Mouse (Mus musculus) stomach, postnatal 0 days (tissue): ENCODE measurements around the gene Kif19a. TPM values are rescaled to one million over a fixed set of nuclear protein-coding genes. Genes with fewer than 3 reads are reported as not detected.
A peak's percentile ranks its signal among the peaks of the same experiment; 100 is the strongest.

Source experiments
- ATAC-seq: fragments of 200-750 bp; cut with Nextera tagmentation; 2 replicates; pipeline ENCODE4 v1.8.0; 2017; ENCODE audit not compliant: low FRiP score, low TSS enrichment
- DNase-seq: peaks from one replicate; pipeline ENCODE4 v3.0.0-alpha.2; 2016; ENCODE audit warnings: low spot score
- H3K27ac ChIP-seq: fragments of 300-500 bp; sonication (generic); replicated peaks from 2 replicates; pipeline ENCODE4 v1.5.1; 2014; ENCODE audit warnings: mild to moderate bottlenecking, control low read depth
- H3K27me3 ChIP-seq: fragments of 300-500 bp; sonication (generic); 2 replicates; pipeline ENCODE4 v1.6.1; 2014; ENCODE audit warnings: low read length; ENCODE audit not compliant: control insufficient read depth, insufficient read depth
- H3K36me3 ChIP-seq: fragments of 300-500 bp; sonication (generic); 2 replicates; pipeline ENCODE4 v1.6.1; 2014; ENCODE audit warnings: low read length, mixed read lengths; ENCODE audit not compliant: control insufficient read depth, insufficient read depth
- H3K4me1 ChIP-seq: fragments of 300-500 bp; sonication (generic); replicated peaks from 2 replicates; pipeline ENCODE4 v1.6.1; 2014; ENCODE audit warnings: antibody characterized with exemption; ENCODE audit not compliant: control insufficient read depth, insufficient read depth
- H3K4me2 ChIP-seq: fragments of 300-500 bp; sonication (generic); replicated peaks from 2 replicates; pipeline ENCODE4 v1.6.1; 2014; ENCODE audit warnings: low read depth, mild to moderate bottlenecking, control low read depth, moderate library complexity
- H3K4me3 ChIP-seq: fragments of 300-500 bp; sonication (generic); 2 replicates; pipeline ENCODE4 v1.5.1; 2014; ENCODE audit warnings: low read depth, low read length, control low read depth
- H3K9ac ChIP-seq: fragments of 300-500 bp; sonication (generic); 2 replicates; pipeline ENCODE4 v1.6.1; 2014; ENCODE audit warnings: mild to moderate bottlenecking, low read length, control low read depth, mixed read lengths
- H3K9me3 ChIP-seq: fragments of 300-500 bp; sonication (generic); 2 replicates; pipeline ENCODE4 v1.6.1; 2016; ENCODE audit warnings: low read length; ENCODE audit not compliant: control insufficient read depth
- CTCF ChIP-seq: IDR thresholded peaks from 2 replicates; pipeline ENCODE4 v1.5.1; 2016; ENCODE audit warnings: antibody characterized with exemption, low read depth, mild to moderate bottlenecking, moderate library complexity
- EP300 ChIP-seq: optimal IDR thresholded peaks from 2 replicates; pipeline ENCODE3; 2016; ENCODE audit warnings: antibody characterized with exemption
- WGBS: fragments of 180-500 bp; shearing (Covaris S2); extraction: QIAGEN DNeasy Blood & Tissue Kit; methylation state at CpG from one replicate; pipeline ENCODE4 v1.1.7; 2014; 5-methylcytosine and 5-hydroxymethylcytosine counted together
- polyA plus RNA-seq: library from polyadenylated mRNA; unstranded; fragments of >200 nt; fragmentation: Nextera tagmentation; extraction: Ambion mirVana; gene quantifications from 2 replicates; pipeline ENCODE4 v1.2.1, GENCODE M21; 2015

Gene Kif19a
- polyA plus RNA-seq, 1 experiment from 2014 or later, result 0.58 TPM

GRCm38 (mm10) chr11:114795231-114795746 is 30.1 kb downstream of the Kif19a start:
- WGBS, result 0% methylated on average over 7 of the region's 7 CpGs
- peak overlapping the region; percentile 34 for H3K4me3 ChIP-seq
- H3K4me2 ChIP-seq, result peak overlapping the region; percentile 51
- no peaks in the 10 kb centered on the region for H3K9me3 ChIP-seq
- peaks cover 11% of the 10 kb centered on the region for H3K27me3 ChIP-seq
- no peaks in the 10 kb centered on the region for H3K36me3 ChIP-seq
- H3K9ac ChIP-seq, result peak overlapping the region; percentile 23; the same call in 1 of the 2 replicates
- TF ChIP-seq EP300 (no peak), CTCF (peak; percentile 59)
- ATAC-seq (peak; percentile 44; the same call in 1 of the 2 replicates), DNase-seq (peak; percentile 61)
- no peak overlapping the region for H3K27ac ChIP-seq
- no peaks in the 10 kb centered on the region; the same call in 1 of the 2 replicates for H3K4me1 ChIP-seq

- Histone ChIP-seq H3K4me2 (peak within 1 kb of the TSS; percentile 51), H3K9ac (peak within 1 kb of the TSS; percentile 23; the same call in 1 of the 2 replicates), H3K27ac (no peak within 1 kb of the TSS), H3K36me3 (no peaks in the 10 kb centered on the region), H3K4me3 (peak within 1 kb of the TSS; percentile 34), H3K27me3 (peaks cover 11% of the 10 kb centered on the region), H3K4me1 (no peaks in the 10 kb centered on the region; the same call in 1 of the 2 replicates), H3K9me3 (no peaks in the 10 kb centered on the region)
- ATAC-seq (no peak), DNase-seq (no peak)
- no peak for TF ChIP-seq CTCF
- no peak for TF ChIP-seq EP300
- 30% methylated on average over 4 of the region's 4 CpGs for WGBS
These were observed 30.7 kb downstream of the Kif19a start, which contains the start of gene Btbd17 for GRCm38 (mm10) chr11:114795848-114796322. Gene Btbd17, minus strand, starts transcription at chr11:114795945.

GRCm38 (mm10) chr11:114797176-114797575 is 32.0 kb downstream of the Kif19a start:
- H3K9me3 ChIP-seq, result no peaks in the 10 kb centered on the region
- 82% methylated on average over 7 of the region's 7 CpGs for WGBS
- no peak for ATAC-seq

GRCm38 (mm10) chr11:114797981-114798380 is 32.8 kb downstream of the Kif19a start:
- no peaks in the 10 kb centered on the region for H3K9me3 ChIP-seq
- H3K27me3 ChIP-seq, result no peaks in the 10 kb centered on the region; the same call in 1 of the 2 replicates
- H3K4me1 ChIP-seq, result no peaks in the 10 kb centered on the region
- no peak for TF ChIP-seq CTCF
- TF ChIP-seq EP300, result no peak
- ATAC-seq (no peak), DNase-seq (no peak)
- no peak overlapping the region for H3K9ac ChIP-seq
- H3K27ac ChIP-seq, result no peak overlapping the region
- H3K36me3 ChIP-seq, result no peaks in the 10 kb centered on the region
- no peak overlapping the region for H3K4me2 ChIP-seq
- H3K4me3 ChIP-seq, result no peak overlapping the region
- 76% methylated on average over 3 of the region's 3 CpGs for WGBS

More at GRCm38 (mm10) chr11:114797176-114797575, 32.0 kb downstream of the Kif19a start:
- DNase-seq, result no peak
- Histone ChIP-seq H3K4me1 (no peaks in the 10 kb centered on the region), H3K4me3 (no peak overlapping the region), H3K4me2 (no peak overlapping the region), H3K36me3 (no peaks in the 10 kb centered on the region), H3K9ac (no peak overlapping the region), H3K27ac (no peak overlapping the region), H3K27me3 (peaks cover 2% of the 10 kb centered on the region)
- no peak for TF ChIP-seq EP300

- Histone ChIP-seq H3K4me1 (no peaks in the 10 kb centered on the region), H3K9ac (no peak within 1 kb of the TSS), H3K27ac (no peak within 1 kb of the TSS), H3K4me3 (no peak within 1 kb of the TSS), H3K27me3 (no peaks in the 10 kb centered on the region), H3K9me3 (no peaks in the 10 kb centered on the region), H3K4me2 (no peak within 1 kb of the TSS), H3K36me3 (no peaks in the 10 kb centered on the region)
- WGBS, result 92% methylated on average over 3 of the region's 3 CpGs
- TF ChIP-seq CTCF (no peak), EP300 (no peak)
- ATAC-seq, result no peak
- DNase-seq, result no peak
These were observed 33.4 kb downstream of the Kif19a start, which contains the start of gene Gpr142 for GRCm38 (mm10) chr11:114798624-114799023. Gene Gpr142, plus strand, starts transcription at chr11:114798924.

GRCm38 (mm10) chr11:114801906-114802305 is 36.7 kb downstream of the Kif19a start:
- 0 out of 2 replicates have a peak, but pooled peaks have one; percentile 7 for TF ChIP-seq CTCF
- TF ChIP-seq EP300, result no peak
- ATAC-seq, result no peak
- Histone ChIP-seq H3K36me3 (no peaks in the 10 kb centered on the region), H3K4me3 (no peak overlapping the region), H3K4me1 (no peaks in the 10 kb centered on the region), H3K9ac (no peak overlapping the region), H3K27ac (no peak overlapping the region), H3K27me3 (no peaks in the 10 kb centered on the region), H3K4me2 (no peak overlapping the region), H3K9me3 (no peaks in the 10 kb centered on the region)
- WGBS, result 95% methylated on average over 1 of the region's 1 CpGs
- no peak for DNase-seq
